Mouse (Mus musculus) megakaryocyte, embryonic 14.5 days (primary cell): Measurements from ENCODE around the gene Mlycd.

Experiments
- FLI1 ChIP-seq: IDR thresholded peaks from 2 replicates; pipeline ENCODE4 v1.6.1; 2012; ENCODE audit warnings: low read length, inconsistent platforms, mixed read lengths
- GATA1 ChIP-seq: IDR thresholded peaks from 3 replicates; pipeline ENCODE4 v1.6.1; 2012; ENCODE audit warnings: mixed read lengths, low read length, inconsistent platforms, borderline replicate concordance

DNA sequence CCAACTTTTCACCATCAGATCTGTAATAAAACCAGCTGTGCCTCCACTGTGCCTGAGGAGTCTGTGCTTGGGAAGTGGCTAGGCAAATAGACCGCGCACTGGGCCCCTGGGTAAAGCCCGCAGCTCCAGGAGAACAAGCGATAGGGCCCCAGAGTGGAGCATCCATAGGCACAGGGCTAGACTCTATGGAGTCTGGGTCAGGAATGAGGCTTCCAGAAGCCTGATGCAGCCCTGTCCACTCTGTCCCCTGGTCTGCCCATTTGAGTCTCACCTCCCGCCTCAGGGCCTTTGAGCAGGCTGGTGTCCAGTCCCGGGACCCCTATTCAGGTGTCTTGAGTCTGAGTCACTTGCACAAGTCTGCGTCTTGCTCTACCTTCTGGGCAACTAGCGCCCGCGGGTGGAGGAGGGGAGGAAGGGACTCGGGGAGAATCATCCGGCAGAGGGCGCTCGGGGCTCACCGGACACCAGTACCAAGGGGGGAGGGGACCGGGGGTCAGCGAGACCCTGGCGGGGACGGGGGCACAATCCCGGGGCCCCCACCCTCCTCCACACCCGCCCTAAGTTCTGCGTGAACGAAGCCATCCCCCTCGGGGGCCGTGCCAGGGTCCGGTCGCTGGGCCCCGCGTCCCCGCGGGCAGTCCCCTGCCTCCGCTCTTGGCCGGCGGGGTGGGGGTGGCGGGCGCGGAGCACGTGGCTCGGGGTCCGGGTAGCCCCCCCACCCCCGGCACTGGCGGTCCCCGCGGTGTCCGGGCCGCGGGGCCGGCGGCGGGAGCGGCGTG is 51.7 kb downstream of the Mlycd start, which contains the start of gene Necab2:
- TF ChIP-seq GATA1 (no peak), FLI1 (no peak)
